Mouse (Mus musculus): Measurements from ENCODE around the gene Shf. TPM values are rescaled to one million over a fixed set of nuclear protein-coding genes. Genes with fewer than 3 reads are reported as not detected.
A peak's percentile ranks its signal among the peaks of the same experiment; 100 is the strongest.

The Shf gene
- total RNA-seq, 1 experiment = 9.2 TPM

GRCm38 (mm10) chr2:122372541-122372940 is 3.6 kb upstream of the Shf start:
- no peak for DNase-seq (ENCODE audit: low read depth, low spot score)
- Histone ChIP-seq H3K36me3 (ENCODE audit: control insufficient read depth, insufficient read depth, low read length, poor library complexity, severe bottlenecking) (no peaks in the 10 kb centered on the region), H3K9ac (ENCODE audit: insufficient read depth, low read depth, low read length, poor library complexity, severe bottlenecking) (no peak overlapping the region), H3K9me3 (ENCODE audit: control insufficient read depth, insufficient read depth, low read depth, low read length) (no peaks in the 10 kb centered on the region), H3K27ac (ENCODE audit: insufficient read depth, low read depth, low read length, poor library complexity, severe bottlenecking) (no peak overlapping the region), H3K4me3 (ENCODE audit: insufficient read depth in 1 of 2, low read depth in 1 of 2, low read length in 2 of 2, poor library complexity in 1 of 2, severe bottlenecking in 1 of 2) (no peak overlapping the region), H3K4me1 (ENCODE audit: control insufficient read depth in 2 of 2, insufficient read depth in 2 of 2, low read length in 2 of 2, poor library complexity in 1 of 2) (peaks cover 9 to 13% of the 10 kb centered on the region in 2 experiments; a peak in 3 of 4 replicates)
- in situ Hi-C loops (cut with MboI; ENCODE audit: low sequenced_read_pairs in 2 of 2, unreplicated experiment in 2 of 2) = no loop called here
- no peak for TF ChIP-seq HCFC1 (IDR thresholded peaks at IDR 0.05; ENCODE audit: borderline replicate concordance, insufficient read depth, low read length)
- no peak for TF ChIP-seq ZC3H11A (IDR thresholded peaks at IDR 0.05; ENCODE audit: borderline replicate concordance, low read depth, low read length)
- TF ChIP-seq ZNF384 (IDR thresholded peaks at IDR 0.05; ENCODE audit: low read depth, low read length) = no peak
- TF ChIP-seq MAFK (IDR thresholded peaks at IDR 0.05; ENCODE audit: insufficient read depth, low read depth, low read length) = no peak
- no peak for TF ChIP-seq CHD2 (IDR thresholded peaks at IDR 0.05; ENCODE audit: low read depth, low read length)

- DNase-seq (ENCODE audit: low read depth, low spot score) = no peak
- Histone ChIP-seq H3K9ac (ENCODE audit: insufficient read depth, low read depth, low read length, poor library complexity, severe bottlenecking) (no peak overlapping the region), H3K4me3 (ENCODE audit: insufficient read depth in 1 of 2, low read depth in 1 of 2, low read length in 2 of 2, poor library complexity in 1 of 2, severe bottlenecking in 1 of 2) (no peak overlapping the region), H3K4me1 (ENCODE audit: control insufficient read depth in 2 of 2, insufficient read depth in 2 of 2, low read length in 2 of 2, poor library complexity in 1 of 2) (peaks cover 11 to 13% of the 10 kb centered on the region in 2 experiments), H3K36me3 (ENCODE audit: control insufficient read depth, insufficient read depth, low read length, poor library complexity, severe bottlenecking) (no peaks in the 10 kb centered on the region), H3K27ac (ENCODE audit: insufficient read depth, low read depth, low read length, poor library complexity, severe bottlenecking) (no peak overlapping the region), H3K9me3 (ENCODE audit: control insufficient read depth, insufficient read depth, low read depth, low read length) (no peaks in the 10 kb centered on the region)
- TF ChIP-seq HCFC1 (IDR thresholded peaks at IDR 0.05; ENCODE audit: borderline replicate concordance, insufficient read depth, low read length) = no peak
- in situ Hi-C loops (cut with MboI; ENCODE audit: low sequenced_read_pairs in 2 of 2, unreplicated experiment in 2 of 2) = no loop called here
Measured at GRCm38 (mm10) chr2:122372067-122372466, 3.1 kb upstream of the Shf start.

- Histone ChIP-seq H3K27ac (ENCODE audit: insufficient read depth, low read depth, low read length, poor library complexity, severe bottlenecking) (peak overlapping the region; percentile 79), H3K9ac (ENCODE audit: insufficient read depth, low read depth, low read length, poor library complexity, severe bottlenecking) (no peak overlapping the region), H3K36me3 (ENCODE audit: control insufficient read depth, insufficient read depth, low read length, poor library complexity, severe bottlenecking) (no peaks in the 10 kb centered on the region), H3K4me3 (ENCODE audit: insufficient read depth in 1 of 2, low read depth in 1 of 2, low read length in 2 of 2, poor library complexity in 1 of 2, severe bottlenecking in 1 of 2) (peak overlapping the region; percentile 89 to 95), H3K9me3 (ENCODE audit: control insufficient read depth, insufficient read depth, low read depth, low read length) (no peaks in the 10 kb centered on the region), H3K4me1 (ENCODE audit: control insufficient read depth in 2 of 2, insufficient read depth in 2 of 2, low read length in 2 of 2, poor library complexity in 1 of 2) (peaks cover 13 to 17% of the 10 kb centered on the region in 2 experiments)
- in situ Hi-C loops (cut with MboI; ENCODE audit: low sequenced_read_pairs in 2 of 2, unreplicated experiment in 2 of 2) = no loop called here
- TF ChIP-seq ZNF384 (IDR thresholded peaks at IDR 0.05; ENCODE audit: low read depth, low read length) = no peak
- no peak for TF ChIP-seq MAFK (IDR thresholded peaks at IDR 0.05; ENCODE audit: insufficient read depth, low read depth, low read length)
- 0 out of 2 replicates have a peak, but pooled peaks have one; percentile 40 for TF ChIP-seq HCFC1 (IDR thresholded peaks at IDR 0.05; ENCODE audit: borderline replicate concordance, insufficient read depth, low read length)
- DNase-seq (ENCODE audit: low read depth, low spot score) = peak; percentile 98
Measured at GRCm38 (mm10) chr2:122370101-122370750, 1.3 kb upstream of the Shf start.

GRCm38 (mm10) chr2:122368081-122368971 is 636 bp downstream of the Shf start:
- Histone ChIP-seq H3K27ac (ENCODE audit: insufficient read depth, low read depth, low read length, poor library complexity, severe bottlenecking) (peak overlapping the region; percentile 53; the same call in 1 of the 2 replicates), H3K4me3 (ENCODE audit: insufficient read depth in 1 of 2, low read depth in 1 of 2, low read length in 2 of 2, poor library complexity in 1 of 2, severe bottlenecking in 1 of 2) (peak overlapping the region; percentile 78 to 95), H3K36me3 (ENCODE audit: control insufficient read depth, insufficient read depth, low read length, poor library complexity, severe bottlenecking) (peaks cover 3% of the 10 kb centered on the region; the same call in 1 of the 2 replicates), H3K4me1 (ENCODE audit: control insufficient read depth in 2 of 2, insufficient read depth in 2 of 2, low read length in 2 of 2, poor library complexity in 1 of 2) (peaks cover 13 to 18% of the 10 kb centered on the region in 2 experiments), H3K9me3 (ENCODE audit: control insufficient read depth, insufficient read depth, low read depth, low read length) (no peaks in the 10 kb centered on the region), H3K9ac (ENCODE audit: insufficient read depth, low read depth, low read length, poor library complexity, severe bottlenecking) (peak overlapping the region; percentile 69)
- in situ Hi-C loops (cut with MboI; ENCODE audit: low sequenced_read_pairs in 2 of 2, unreplicated experiment in 2 of 2) = no loop called here
- TF ChIP-seq HCFC1 (IDR thresholded peaks at IDR 0.05; ENCODE audit: borderline replicate concordance, insufficient read depth, low read length) (no peak), MAFK (IDR thresholded peaks at IDR 0.05; ENCODE audit: insufficient read depth, low read depth, low read length) (no peak), ZC3H11A (IDR thresholded peaks at IDR 0.05; ENCODE audit: borderline replicate concordance, low read depth, low read length) (no peak), CHD2 (IDR thresholded peaks at IDR 0.05; ENCODE audit: low read depth, low read length) (no peak), ZNF384 (IDR thresholded peaks at IDR 0.05; ENCODE audit: low read depth, low read length) (no peak)
- DNase-seq (ENCODE audit: low read depth, low spot score) = no peak

Measured in ES-E14 (cell line).